Comparison of ENCODE assay signal across 21 mouse cellular contexts in genomic region chr4:118131329-118131728, GRCm38 (mm10). TPM values are rescaled to one million over a fixed set of nuclear protein-coding genes. Genes with fewer than 3 reads are reported as not detected.
DNase-seq lines count a peak whose midpoint lies in the region; ATAC-seq and TF ChIP-seq lines count a peak whose summit lies in the region.
"Had no signal": no experiment of that assay in that cellular context is flagged by ENCODE, and none has a peak within 500 bp of the region (broad histone marks: within the 10 kb centered on the region; RNA-seq: fewer than 3 reads in every experiment).

No protein-coding gene starts in this region.

- peak overlapping the region; percentile 67 for H3K27ac ChIP-seq in liver, adult 2 months (replicated peaks; ENCODE audit: insufficient read depth, low read depth, low read length)
- no peak overlapping the region for H3K27ac ChIP-seq in liver, embryonic 12.5 days
- no peak overlapping the region for H3K27ac ChIP-seq in hindbrain, embryonic 11.5 days (ENCODE audit: low read depth, low read length)
- H3K27ac ChIP-seq: embryonic facial prominence, embryonic 13.5 days; forebrain, embryonic 12.5 days; heart, embryonic 10.5 days; hindbrain, embryonic 13.5 days; hindbrain, postnatal 0 days had no signal

- H3K27me3 ChIP-seq in liver, adult 2 months (ENCODE audit: control insufficient read depth, insufficient read depth, low read length), result no peaks in the 10 kb centered on the region
- no peaks in the 10 kb centered on the region for H3K27me3 ChIP-seq in liver, embryonic 12.5 days (replicated peaks)
- H3K27me3 ChIP-seq in hindbrain, embryonic 11.5 days (ENCODE audit: control insufficient read depth, insufficient read depth, low read length), result no peaks in the 10 kb centered on the region
- H3K27me3 ChIP-seq: CH12.LX; embryonic facial prominence, embryonic 13.5 days; forebrain, embryonic 12.5 days; hindbrain, embryonic 13.5 days had no signal

- DNase-seq in cerebellum, adult 9-10 months, result peak; percentile 51
- no peak for DNase-seq in cerebellum, adult 11-12 months
- peak; percentile 23 for DNase-seq in liver, adult 2 months (ENCODE audit: extremely low read depth, low read depth, low spot score)
- DNase-seq in brain, adult 2 months (ENCODE audit: low read depth, low spot score), result peak; percentile 83
- DNase-seq in hindbrain, embryonic 11.5 days (ENCODE audit: low spot score), result no peak
- DNase-seq: adrenal gland, adult 2 months; adrenal gland, postnatal 36 days; cerebellum, adult 8-10 months; cerebellum, postnatal 36 days; gastrocnemius, postnatal 36 days; heart, adult 18-20 months; heart, postnatal 10 days; heart, postnatal 4 days had no signal

- H3K9me3 ChIP-seq in liver, embryonic 12.5 days (replicated peaks), result no peaks in the 10 kb centered on the region
- H3K9me3 ChIP-seq in hindbrain, embryonic 11.5 days (ENCODE audit: control insufficient read depth, low read length), result no peaks in the 10 kb centered on the region
- H3K9me3 ChIP-seq: embryonic facial prominence, embryonic 13.5 days; forebrain, embryonic 12.5 days; heart, embryonic 10.5 days; hindbrain, embryonic 13.5 days had no signal

- peak overlapping the region; percentile 12; the same call in 1 of the 2 replicates for H3K9ac ChIP-seq in liver, adult 2 months (ENCODE audit: low read depth, low read length)
- no peak overlapping the region for H3K9ac ChIP-seq in liver, embryonic 12.5 days
- H3K9ac ChIP-seq in hindbrain, embryonic 11.5 days (ENCODE audit: low read depth, low read length), result no peak overlapping the region
- H3K9ac ChIP-seq: embryonic facial prominence, embryonic 13.5 days; forebrain, embryonic 12.5 days; hindbrain, embryonic 13.5 days had no signal

- whole genome bisulfite sequencing in liver, adult 2 months, result 35% methylated on average over 5 of the region's 5 CpGs
- WGBS in liver, embryonic 12.5 days (ENCODE audit: insufficient replicate concordance), result 82% methylated on average over 5 of the region's 5 CpGs
- 90% methylated on average over 5 of the region's 5 CpGs for WGBS in hindbrain, embryonic 11.5 days

- ATAC-seq in liver, embryonic 12.5 days, result no peak
- ATAC-seq in hindbrain, embryonic 11.5 days (ENCODE audit: low FRiP score), result no peak
- ATAC-seq: forebrain, embryonic 16.5 days; hindbrain, postnatal 0 days had no signal

- TF ChIP-seq POLR2A in liver, adult 2 months (IDR thresholded peaks at IDR 0.05; ENCODE audit: extremely low read depth, insufficient read depth, low read length), result no peak

- no peak for TF ChIP-seq CTCF in liver, adult 2 months (IDR thresholded peaks at IDR 0.05; ENCODE audit: low read depth, low read length)

- H3K79me2 ChIP-seq in liver, adult 2 months (ENCODE audit: control insufficient read depth, insufficient read depth, low read length), result peaks cover 28% of the 10 kb centered on the region

- peaks cover 23% of the 10 kb centered on the region for H3K4me1 ChIP-seq in liver, adult 2 months (ENCODE audit: control insufficient read depth, insufficient read depth, low read length)
- H3K4me1 ChIP-seq in liver, embryonic 12.5 days, result peaks cover 39% of the 10 kb centered on the region
- H3K4me1 ChIP-seq in hindbrain, embryonic 11.5 days (replicated peaks; ENCODE audit: control insufficient read depth, insufficient read depth, low read length), result no peaks in the 10 kb centered on the region; the same call in 1 of the 2 replicates

- H3K4me2 ChIP-seq in liver, embryonic 12.5 days, result no peak overlapping the region
- no peak overlapping the region for H3K4me2 ChIP-seq in hindbrain, embryonic 11.5 days (replicated peaks; ENCODE audit: low read depth, low read length)
- H3K4me2 ChIP-seq: embryonic facial prominence, embryonic 13.5 days; forebrain, embryonic 12.5 days; hindbrain, embryonic 13.5 days had no signal

- no peaks in the 10 kb centered on the region for H3K36me3 ChIP-seq in liver, adult 2 months (ENCODE audit: control insufficient read depth, insufficient read depth, low read length)
- H3K36me3 ChIP-seq in liver, embryonic 12.5 days, result peaks cover 4% of the 10 kb centered on the region
- H3K36me3 ChIP-seq in hindbrain, embryonic 11.5 days (ENCODE audit: control insufficient read depth, insufficient read depth, low read length), result peaks cover 1% of the 10 kb centered on the region

- 0 out of 2 replicates have a peak overlapping the region, but pooled peaks have one; percentile 2 for H3K4me3 ChIP-seq in liver, adult 2 months (ENCODE audit: insufficient read depth, low read depth, low read length)
- no peak overlapping the region for H3K4me3 ChIP-seq in liver, embryonic 12.5 days
- H3K4me3 ChIP-seq in hindbrain, embryonic 11.5 days (ENCODE audit: low read depth, low read length), result no peak overlapping the region
- H3K4me3 ChIP-seq: embryonic facial prominence, embryonic 13.5 days; forebrain, embryonic 12.5 days; heart, embryonic 10.5 days; hindbrain, embryonic 13.5 days had no signal

RNA-seq across cellular contexts. Expression of gene St3gal3, which starts 3.4 kb away (rescaled TPM):
- total RNA-seq in liver, adult 2 months (2014; rRNA removed), result 27.9 and 38.3 TPM in 2 replicates
- 44.9 and 47.5 TPM in 2 replicates for polyA plus RNA-seq in liver, adult 2 months (2012; rRNA removed)
- polyA plus RNA-seq in liver, embryonic 12.5 days (2016; fragmentation: Nextera tagmentation; extraction: Ambion mirVana), result 2.0 and 2.9 TPM in 2 replicates
- 5.5 and 6.0 TPM in 2 replicates for polyA plus RNA-seq in hindbrain, embryonic 11.5 days (2014; fragmentation: Nextera tagmentation; extraction: Ambion mirVana)

RNA-seq across cellular contexts. Expression of gene Kdm4a, which starts 48.5 kb away (rescaled TPM):
- 10.5 and 14.2 TPM in 2 replicates for total RNA-seq in liver, adult 2 months (2014; rRNA removed)
- polyA plus RNA-seq in liver, adult 2 months (2012; rRNA removed), result 10.9 and 15.3 TPM in 2 replicates
- polyA plus RNA-seq in liver, embryonic 12.5 days (2016; fragmentation: Nextera tagmentation; extraction: Ambion mirVana), result 11.2 and 12.8 TPM in 2 replicates
- polyA plus RNA-seq in hindbrain, embryonic 11.5 days (2014; fragmentation: Nextera tagmentation; extraction: Ambion mirVana), result 58.1 and 67.5 TPM in 2 replicates

Comparison
In these comparisons a context has a peak if more than half of its experiments do, and no peak if none do; other contexts are left out.
1. DNase-seq: peak in cerebellum, adult 9-10 months (single experiment), liver, adult 2 months (single experiment) and brain, adult 2 months (single experiment); none in cerebellum, adult 11-12 months (single experiment) and hindbrain, embryonic 11.5 days (single experiment).